Mouse (Mus musculus) sigmoid colon, adult 10 weeks (tissue): ENCODE results near the gene Cilp2. TPM values are rescaled to one million over a fixed set of nuclear protein-coding genes. Genes with fewer than 3 reads are reported as not detected.

Experiments used
- polyA plus RNA-seq: library from polyadenylated mRNA; stranded (reverse); fragments of 350-450 nt; fragmentation: Illumina TruSeq; extraction: RNeasy Lipid Tissue Mini Kit (QIAGEN cat#74804); gene quantifications from one replicate; pipeline ENCODE4 v1.2.3, GENCODE M21; 2014; ENCODE audit warnings: low read depth, low replicate concordance

The Cilp2 gene
- not detected for polyA plus RNA-seq

GRCm38 (mm10) chr8:69887289-69888243, at the start of gene Cilp2:
Gene Cilp2, minus strand, starts transcription at chr8:69887687.

GRCm38 (mm10) chr8:69902163-69903062, 14.9 kb upstream of the Cilp2 start, which contains the start of the genes Tssk6, Ndufa13 and Yjefn3:
Gene Tssk6, plus strand, starts transcription at chr8:69902184.
Gene Ndufa13, minus strand, starts transcription at chr8:69902558.
Gene Yjefn3, minus strand, starts transcription at chr8:69902712.

GRCm38 (mm10) chr8:69832298-69832853, 55.1 kb downstream of the Cilp2 start, which contains the start of gene Pbx4:
Gene Pbx4, plus strand, starts transcription at chr8:69832491.

Other genes starting within 250 kb of the Cilp2 start
- gene Zfp964, start 233.2 kb downstream of the Cilp2 start, polyA plus RNA-seq = 7.0 TPM
- gene Zfp869, start 177.0 kb downstream of the Cilp2 start, polyA plus RNA-seq = 62.8 TPM
- 17.5 TPM for gene Zfp963, start 137.7 kb downstream of the Cilp2 start, polyA plus RNA-seq
- 0.85 TPM for gene Gm20422, start 112.8 kb downstream of the Cilp2 start, polyA plus RNA-seq
- 1.5 TPM for gene Atp13a1, start 96.5 kb downstream of the Cilp2 start, polyA plus RNA-seq
- 43.9 TPM for gene Zfp866, start 96.5 kb downstream of the Cilp2 start, polyA plus RNA-seq
- gene Gmip, start 79.0 kb downstream of the Cilp2 start, polyA plus RNA-seq = 9.4 TPM
- gene Lpar2, start 65.3 kb downstream of the Cilp2 start, polyA plus RNA-seq = 0.69 TPM
- 0.73 TPM for gene Pbx4, start 55.2 kb downstream of the Cilp2 start, polyA plus RNA-seq
- gene Tssk6, start 14.5 kb upstream of the Cilp2 start, polyA plus RNA-seq = not detected
- gene Ndufa13, start 14.9 kb upstream of the Cilp2 start, polyA plus RNA-seq = not detected
- not detected for gene Yjefn3, start 15.0 kb upstream of the Cilp2 start, polyA plus RNA-seq
- gene Gatad2a, start 108.7 kb upstream of the Cilp2 start, polyA plus RNA-seq = 6.0 TPM
- gene Mau2, start 155.0 kb upstream of the Cilp2 start, polyA plus RNA-seq = 17.8 TPM
- gene Sugp1, start 155.1 kb upstream of the Cilp2 start, polyA plus RNA-seq = 9.4 TPM
- gene Tm6sf2, start 185.2 kb upstream of the Cilp2 start, polyA plus RNA-seq = 2.1 TPM
- gene Hapln4, start 195.8 kb upstream of the Cilp2 start, polyA plus RNA-seq = not detected
- gene Ncan, start 233.2 kb upstream of the Cilp2 start, polyA plus RNA-seq = not detected
- 1.4 TPM for gene Nr2c2ap, start 243.6 kb upstream of the Cilp2 start, polyA plus RNA-seq